In the genomic region with DNA sequence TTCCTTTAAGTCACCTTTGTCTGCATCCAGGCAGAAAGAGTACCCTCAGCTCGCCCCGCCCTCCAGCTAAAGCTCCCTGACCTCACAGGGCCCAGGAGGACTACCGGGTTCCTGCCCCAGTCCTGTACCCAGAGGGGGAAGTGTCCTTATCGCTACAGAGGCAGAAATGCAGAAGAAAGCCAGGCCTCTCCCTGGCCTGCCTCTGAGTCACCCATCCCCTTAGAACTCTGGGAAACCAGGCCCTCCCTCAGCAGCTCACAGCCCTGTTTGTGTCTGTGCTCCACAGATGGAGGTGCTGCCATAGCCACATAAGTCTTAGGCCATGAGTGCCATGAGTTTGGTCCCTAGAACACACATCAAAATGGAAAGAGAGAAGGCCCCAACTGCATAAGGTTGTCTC, we compare ENCODE assay signal across 8 mouse cellular contexts. TPM values are rescaled to one million over a fixed set of nuclear protein-coding genes. Genes with fewer than 3 reads are reported as not detected.
DNase-seq lines count a peak whose midpoint lies in the region; ATAC-seq and TF ChIP-seq lines count a peak whose summit lies in the region.

No protein-coding gene starts in this region.

- intact Hi-C loops in heart, postnatal 25 days (cut with DNase I), result no loop called here

- H3K9ac ChIP-seq in forebrain, postnatal 0 days, result no peak overlapping the region

- H3K4me1 ChIP-seq in forebrain, postnatal 0 days (ENCODE audit: insufficient read depth), result no peaks in the 10 kb centered on the region
- H3K4me1 ChIP-seq in forebrain, embryonic 10.5 days, result 0 out of 2 replicates have a peak, but pooled peaks cover 4% of the 10 kb centered on the region

- H3K27me3 ChIP-seq in forebrain, postnatal 0 days (ENCODE audit: insufficient read depth, low read length), result no peaks in the 10 kb centered on the region
- no peaks in the 10 kb centered on the region for H3K27me3 ChIP-seq in forebrain, embryonic 10.5 days (ENCODE audit: poor library complexity, severe bottlenecking)

- DNase-seq in forebrain, postnatal 0 days, result no peak
- DNase-seq in forebrain, embryonic 10.5 days (ENCODE audit: extremely low spot score, low spot score), result no peak
- DNase-seq in adrenal gland, postnatal 25 days, result peak; percentile 35
- DNase-seq in heart, postnatal 25 days (ENCODE audit: low spot score), result peak; percentile 28
- DNase-seq in thymus, postnatal 25 days, result no peak
- no peak for DNase-seq in left cerebral cortex, adult 8-10 months (ENCODE audit: low spot score in 2 of 2)

- ATAC-seq in forebrain, postnatal 0 days, result peak; percentile 23; the same call in 1 of the 2 replicates
- ATAC-seq in megakaryocyte progenitor cell, adult 5-6 weeks (replicated peaks; ENCODE audit: poor library complexity), result peak; percentile 98
- no peak for ATAC-seq in inflammation-experienced regulatory T-cells, adult 6 months

- H3K4me3 ChIP-seq in forebrain, postnatal 0 days (ENCODE audit: low read depth, low read length), result no peak overlapping the region
- no peak overlapping the region for H3K4me3 ChIP-seq in forebrain, embryonic 10.5 days

- no peak overlapping the region for H3K4me2 ChIP-seq in forebrain, postnatal 0 days (ENCODE audit: low read depth)

- 73% methylated on average over 4 of the region's 4 CpGs for WGBS in forebrain, postnatal 0 days
- WGBS in forebrain, embryonic 10.5 days, result 64% methylated on average over 4 of the region's 4 CpGs

- H3K9me3 ChIP-seq in forebrain, postnatal 0 days (ENCODE audit: low read length), result no peaks in the 10 kb centered on the region
- no peaks in the 10 kb centered on the region for H3K9me3 ChIP-seq in forebrain, embryonic 10.5 days

- no peaks in the 10 kb centered on the region for H3K36me3 ChIP-seq in forebrain, postnatal 0 days (ENCODE audit: insufficient read depth)
- H3K36me3 ChIP-seq in forebrain, embryonic 10.5 days (replicated peaks), result peaks cover 13% of the 10 kb centered on the region

- no peak overlapping the region for H3K27ac ChIP-seq in forebrain, postnatal 0 days (ENCODE audit: low read depth, low read length)
- H3K27ac ChIP-seq in forebrain, embryonic 10.5 days, result no peak overlapping the region

- no peak for TF ChIP-seq CTCF in forebrain, postnatal 0 days (IDR thresholded peaks at IDR 0.05; ENCODE audit: low read depth)

RNA-seq across cellular contexts. Expression of a gene that starts 8.0 kb away (rescaled TPM):
- total RNA-seq in forebrain, postnatal 0 days (2014; rRNA removed), result 19.1 and 26.8 TPM in 2 replicates
- polyA plus RNA-seq in forebrain, postnatal 0 days (2015; fragmentation: Nextera tagmentation; extraction: Ambion mirVana), result 6.5 and 11.1 TPM in 2 replicates
- 58.5 and 60.0 TPM in 2 replicates for polyA plus RNA-seq in forebrain, embryonic 10.5 days (2016; fragmentation: Nextera tagmentation; extraction: Ambion mirVana)
- total RNA-seq in adrenal gland, postnatal 25 days (2021), result 126 and 145 TPM in 2 replicates
- 1 to 10 TPM; 2.7 to 3.1 TPM for total RNA-seq in heart, postnatal 25 days (2021)
- total RNA-seq in megakaryocyte progenitor cell, adult 5-6 weeks (2015), result 6.5 and 8.5 TPM in 2 replicates
- 14.0 and 14.4 TPM in 2 replicates for total RNA-seq in megakaryocyte progenitor cell, adult 5-6 weeks (2017)
- total RNA-seq in left cerebral cortex, adult 8-10 months (2022), result 10 to 100 TPM; 23.7 to 32.4 (median 28.6) TPM
- 10 to 100 TPM in 2 of 3 experiments, 1 to 10 TPM in 1; 9.2 to 21.2 (median 14.6) TPM for polyA plus RNA-seq in inflammation-experienced regulatory T-cells, adult 6 months (2017; shearing (Covaris generic))

RNA-seq across cellular contexts. Expression of a gene that starts 44.8 kb away (rescaled TPM):
- total RNA-seq in forebrain, postnatal 0 days (2014; rRNA removed), result 7.7 and 8.2 TPM in 2 replicates
- polyA plus RNA-seq in forebrain, postnatal 0 days (2015; fragmentation: Nextera tagmentation; extraction: Ambion mirVana), result 13.5 and 14.3 TPM in 2 replicates
- 196 and 197 TPM in 2 replicates for polyA plus RNA-seq in forebrain, embryonic 10.5 days (2016; fragmentation: Nextera tagmentation; extraction: Ambion mirVana)
- 4.7 and 5.6 TPM in 2 replicates for total RNA-seq in adrenal gland, postnatal 25 days (2021)
- 1 to 10 TPM; 3.2 to 4.0 TPM for total RNA-seq in heart, postnatal 25 days (2021)
- 43.2 and 50.1 TPM in 2 replicates for total RNA-seq in megakaryocyte progenitor cell, adult 5-6 weeks (2015)
- 128 and 151 TPM in 2 replicates for total RNA-seq in megakaryocyte progenitor cell, adult 5-6 weeks (2017)
- 1 to 10 TPM; 2.0 to 2.5 (median 2.2) TPM for total RNA-seq in left cerebral cortex, adult 8-10 months (2022)
- polyA plus RNA-seq in inflammation-experienced regulatory T-cells, adult 6 months (2017; shearing (Covaris generic)), result 10 to 100 TPM in 1 of 3 experiments, 1 to 10 TPM in 2; 5.5 to 54.9 (median 8.6) TPM

Comparison
In these comparisons a context has a peak if more than half of its experiments do, and no peak if none do; other contexts are left out.
1. DNase-seq: peak in adrenal gland, postnatal 25 days (single experiment) and heart, postnatal 25 days (single experiment); none in forebrain, postnatal 0 days (single experiment), forebrain, embryonic 10.5 days (single experiment), thymus, postnatal 25 days (single experiment) and left cerebral cortex, adult 8-10 months (0 of 2).